Comparison of ENCODE assay signal across 25 mouse cellular contexts in genomic region chr3:60135801-60136200, GRCm38 (mm10). TPM values are rescaled to one million over a fixed set of nuclear protein-coding genes. Genes with fewer than 3 reads are reported as not detected.
DNase-seq lines count a peak whose midpoint lies in the region; ATAC-seq and TF ChIP-seq lines count a peak whose summit lies in the region.
"Had no signal": no experiment of that assay in that cellular context is flagged by ENCODE, and none has a peak within 500 bp of the region (broad histone marks: within the 10 kb centered on the region; RNA-seq: fewer than 3 reads in every experiment).

No protein-coding gene starts in this region.

- no peaks in the 10 kb centered on the region for H3K27me3 ChIP-seq in C2C12 (ENCODE audit: control insufficient read depth, insufficient read depth, insufficient read length)
- no peaks in the 10 kb centered on the region for H3K27me3 ChIP-seq in embryonic facial prominence, embryonic 12.5 days
- H3K27me3 ChIP-seq in cerebellum, adult 2 months (ENCODE audit: control insufficient read depth, insufficient read depth, low read length) = no peaks in the 10 kb centered on the region
- H3K27me3 ChIP-seq in liver, embryonic 12.5 days (replicated peaks) = no peaks in the 10 kb centered on the region
- H3K27me3 ChIP-seq: forebrain, embryonic 12.5 days; heart, embryonic 15.5 days; hindbrain, embryonic 13.5 days had no signal

- intact Hi-C loops in gastrocnemius, adult 2 months (cut with DNase I) = no loop called here
- intact Hi-C loops in gastrocnemius, postnatal 36 days (cut with DNase I) = no loop called here

- TF ChIP-seq CTCF in gastrocnemius, adult 2 months (IDR thresholded peaks at IDR 0.05) = no peak
- TF ChIP-seq CTCF in C2C12 (IDR thresholded peaks at IDR 0.05; ENCODE audit: control insufficient read depth, insufficient read depth, insufficient read length) = no peak
- TF ChIP-seq CTCF in embryonic fibroblast, embryonic 13.5 days (IDR thresholded peaks at IDR 0.05; ENCODE audit: borderline replicate concordance, insufficient read depth, low read length) = no peak
- no peak for TF ChIP-seq CTCF in cerebellum, adult 2 months (IDR thresholded peaks at IDR 0.05; ENCODE audit: borderline replicate concordance, insufficient read depth, low read depth, low read length)

- peak overlapping the region; percentile 40; the same call in 1 of the 2 replicates for H3K27ac ChIP-seq in gastrocnemius, adult 2 months
- H3K27ac ChIP-seq in embryonic facial prominence, embryonic 12.5 days = peak overlapping the region; percentile 46; the same call in 1 of the 2 replicates
- peak overlapping the region; percentile 49; the same call in 1 of the 2 replicates for H3K27ac ChIP-seq in embryonic fibroblast, embryonic 13.5 days (ENCODE audit: insufficient read depth, low read length)
- H3K27ac ChIP-seq in cerebellum, adult 2 months (ENCODE audit: insufficient read depth, low read length) = no peak overlapping the region
- H3K27ac ChIP-seq in liver, embryonic 12.5 days = no peak overlapping the region
- H3K27ac ChIP-seq: forebrain, embryonic 12.5 days; heart, embryonic 10.5 days; heart, embryonic 15.5 days; hindbrain, embryonic 13.5 days had no signal

- 10% methylated on average over 2 of the region's 2 CpGs for WGBS in embryonic facial prominence, embryonic 12.5 days
- WGBS in cerebellum, adult 2 months = 75% methylated on average over 2 of the region's 2 CpGs
- 45% methylated on average over 2 of the region's 2 CpGs for WGBS in liver, embryonic 12.5 days (ENCODE audit: insufficient replicate concordance)

- TF ChIP-seq POLR2A in embryonic fibroblast, embryonic 13.5 days (IDR thresholded peaks at IDR 0.05; ENCODE audit: low read depth, low read length) = no peak
- TF ChIP-seq POLR2A in cerebellum, adult 2 months (IDR thresholded peaks at IDR 0.05; ENCODE audit: borderline replicate concordance, insufficient read depth, low read length) = no peak

- H3K4me3 ChIP-seq in gastrocnemius, adult 2 months = no peak overlapping the region
- no peak overlapping the region for H3K4me3 ChIP-seq in C2C12 (ENCODE audit: insufficient read depth, poor library complexity, severe bottlenecking)
- no peak overlapping the region for H3K4me3 ChIP-seq in embryonic facial prominence, embryonic 12.5 days
- H3K4me3 ChIP-seq in embryonic fibroblast, embryonic 13.5 days (ENCODE audit: insufficient read depth, low read length) = no peak overlapping the region
- no peak overlapping the region for H3K4me3 ChIP-seq in cerebellum, adult 2 months (replicated peaks; ENCODE audit: insufficient read depth, low read depth, low read length)
- no peak overlapping the region for H3K4me3 ChIP-seq in liver, embryonic 12.5 days
- H3K4me3 ChIP-seq: forebrain, embryonic 12.5 days; heart, embryonic 10.5 days; heart, embryonic 15.5 days; hindbrain, embryonic 13.5 days had no signal

- H3K79me2 ChIP-seq in C2C12 (ENCODE audit: control insufficient read depth, insufficient read depth) = no peaks in the 10 kb centered on the region

- H3ac ChIP-seq in C2C12 (ENCODE audit: control insufficient read depth, insufficient read length, low read depth) = peak overlapping the region; percentile 20

- 0 out of 2 replicates have a peak, but pooled peaks cover 7% of the 10 kb centered on the region for H3K4me1 ChIP-seq in embryonic facial prominence, embryonic 12.5 days
- peaks cover 3% of the 10 kb centered on the region for H3K4me1 ChIP-seq in embryonic fibroblast, embryonic 13.5 days (ENCODE audit: control insufficient read depth, insufficient read depth, low read length)
- H3K4me1 ChIP-seq in cerebellum, adult 2 months (ENCODE audit: control insufficient read depth, insufficient read depth, low read length) = no peaks in the 10 kb centered on the region
- no peaks in the 10 kb centered on the region for H3K4me1 ChIP-seq in liver, embryonic 12.5 days
- H3K4me1 ChIP-seq: forebrain, embryonic 12.5 days; heart, embryonic 10.5 days; heart, embryonic 15.5 days; hindbrain, embryonic 13.5 days had no signal

- H3K36me3 ChIP-seq in C2C12 (ENCODE audit: control insufficient read depth, insufficient read depth) = no peaks in the 10 kb centered on the region
- no peaks in the 10 kb centered on the region for H3K36me3 ChIP-seq in embryonic facial prominence, embryonic 12.5 days
- no peaks in the 10 kb centered on the region for H3K36me3 ChIP-seq in liver, embryonic 12.5 days
- H3K36me3 ChIP-seq: forebrain, embryonic 12.5 days; G1E; heart, embryonic 10.5 days; heart, embryonic 15.5 days; hindbrain, embryonic 13.5 days had no signal

- no peak for DNase-seq in gastrocnemius, adult 2 months
- no peak for DNase-seq in gastrocnemius, postnatal 36 days
- no peak for DNase-seq in cerebellum, adult 2 months
- DNase-seq: adrenal gland, adult 2 months; adrenal gland, postnatal 25 days; cerebellum, adult 18-20 months; cerebellum, postnatal 10 days; gastrocnemius, postnatal 25 days; heart, adult 11 months; heart, postnatal 14 days; kidney, adult 8-10 months had no signal

- no peaks in the 10 kb centered on the region for H3K79me3 ChIP-seq in C2C12 (ENCODE audit: low read depth)

- no peaks in the 10 kb centered on the region for H3K9me3 ChIP-seq in embryonic facial prominence, embryonic 12.5 days
- no peaks in the 10 kb centered on the region for H3K9me3 ChIP-seq in liver, embryonic 12.5 days (replicated peaks)
- H3K9me3 ChIP-seq: forebrain, embryonic 12.5 days; G1E; heart, embryonic 10.5 days; heart, embryonic 15.5 days; hindbrain, embryonic 13.5 days had no signal

- no peak for ATAC-seq in embryonic facial prominence, embryonic 12.5 days (ENCODE audit: insufficient number of reproducible peaks, insufficient read depth, low FRiP score, low TSS enrichment)
- no peak for ATAC-seq in liver, embryonic 12.5 days
- ATAC-seq in CD4-positive, CD25-positive, alpha-beta regulatory T cell, adult 4 months = no peak
- ATAC-seq: forebrain, embryonic 16.5 days; intestine, postnatal 0 days had no signal

- no peak overlapping the region for H3K4me2 ChIP-seq in embryonic facial prominence, embryonic 12.5 days (replicated peaks)
- H3K4me2 ChIP-seq in liver, embryonic 12.5 days = no peak overlapping the region
- H3K4me2 ChIP-seq: forebrain, embryonic 12.5 days; heart, embryonic 15.5 days; hindbrain, embryonic 13.5 days had no signal

- no peak overlapping the region for H3K9ac ChIP-seq in embryonic facial prominence, embryonic 12.5 days
- no peak overlapping the region for H3K9ac ChIP-seq in liver, embryonic 12.5 days
- H3K9ac ChIP-seq: forebrain, embryonic 12.5 days; heart, embryonic 15.5 days; hindbrain, embryonic 13.5 days had no signal

TF ChIP-seq in C2C12, 6 proteins besides CTCF, POLR2A, EP300 and RAD21:
- no peak for TF ChIP-seq MYOG (IDR thresholded peaks at IDR 0.05; ENCODE audit: control insufficient read depth, extremely low read depth, insufficient read length)
- TF ChIP-seq USF1 (IDR thresholded peaks at IDR 0.05; ENCODE audit: low read depth) = no peak
- no peak for TF ChIP-seq CEBPB (IDR thresholded peaks at IDR 0.05; ENCODE audit: low read depth)
- no peak for TF ChIP-seq MYOD1 (IDR thresholded peaks at IDR 0.05; ENCODE audit: control insufficient read depth, insufficient read length, low read depth)
- TF ChIP-seq MAX (IDR thresholded peaks at IDR 0.05) = no peak
- no peak for TF ChIP-seq FOSL1 (IDR thresholded peaks at IDR 0.05; ENCODE audit: insufficient read depth, low read length, poor library complexity, severe bottlenecking)
TF ChIP-seq in C2C12: peak in this region for 0.

RNA-seq across cellular contexts. Expression of gene Sucnr1, which starts 54.1 kb away (rescaled TPM):
- not detected for total RNA-seq in gastrocnemius, adult 2 months (2021)
- total RNA-seq in gastrocnemius, postnatal 36 days (2021) = not detected
- polyA plus RNA-seq in C2C12 (2012; fragmentation: generic; extraction: Trizol) = not detected
- polyA plus RNA-seq in embryonic facial prominence, embryonic 12.5 days (2016; fragmentation: Nextera tagmentation; extraction: Ambion mirVana) = not detected in 2 replicates
- not detected in 2 replicates for polyA plus RNA-seq in embryonic fibroblast, embryonic 13.5 days (2011; ENCODE audit: insufficient read length, low read depth, missing spikeins)
- polyA plus RNA-seq in cerebellum, adult 2 months (2012; rRNA removed) = 0.06 and 0.13 TPM in 2 replicates
- polyA plus RNA-seq in liver, embryonic 12.5 days (2016; fragmentation: Nextera tagmentation; extraction: Ambion mirVana) = not detected in 2 replicates
- not detected for polyA plus RNA-seq in CD4-positive, CD25-positive, alpha-beta regulatory T cell, adult 4 months (2017; shearing (Covaris generic))
- total RNA-seq: G1E; heart, postnatal 14 days; hematopoietic stem cell, adult 5-6 weeks had no signal
- polyA plus RNA-seq: forebrain, embryonic 12.5 days; forebrain, embryonic 16.5 days; frontal cortex, adult 2 months; G1E; heart, embryonic 10.5 days; hindbrain, embryonic 13.5 days had no signal

Comparison
In these comparisons a context has a peak if more than half of its experiments do, and no peak if none do; other contexts are left out.
1. H3K27ac ChIP-seq: peak in gastrocnemius, adult 2 months (single experiment), embryonic facial prominence, embryonic 12.5 days (single experiment) and embryonic fibroblast, embryonic 13.5 days (single experiment); none in cerebellum, adult 2 months (single experiment) and liver, embryonic 12.5 days (single experiment).